Mouse (Mus musculus) R1 (cell line): ENCODE measurements around the gene Ptov1.

Source experiments
- DNase-seq: peaks from one replicate; pipeline ENCODE4 v3.0.0-alpha.2; 2018; ENCODE audit warnings: low read depth, low spot score

Ptov1 gene

GRCm38 (mm10) chr7:44814423-44814822, 55.2 kb downstream of the Ptov1 start:
- DNase-seq: no peak

DNA sequence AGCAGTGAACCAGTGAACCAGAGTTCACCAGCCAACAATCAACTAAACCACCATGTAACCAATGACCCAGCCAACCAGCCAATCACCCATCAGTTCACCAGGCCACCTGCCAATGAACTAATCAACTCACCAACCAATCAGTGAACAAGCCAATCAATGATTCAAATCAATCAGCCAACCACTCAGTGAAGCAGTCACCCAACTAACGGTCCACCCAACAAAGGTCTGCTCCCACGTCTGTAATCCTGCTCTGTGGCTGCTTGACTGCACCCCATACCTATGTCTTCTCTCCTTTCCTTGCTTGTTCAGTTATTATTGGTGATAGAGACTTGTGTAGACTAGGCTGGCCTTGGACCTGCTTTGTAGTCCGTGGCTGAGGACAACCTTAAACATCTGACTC, 55.6 kb downstream of the Ptov1 start:
- DNase-seq: no peak
